Mouse (Mus musculus) erythroblast, embryonic 14.5 days (primary cell): ENCODE results near the gene Ints11. TPM values are rescaled to one million over a fixed set of nuclear protein-coding genes. Genes with fewer than 3 reads are reported as not detected.

Experiments
- H3K27me3 ChIP-seq: 2 replicates; pipeline ENCODE4 v1.6.1; 2012; ENCODE audit warnings: inconsistent platforms; ENCODE audit not compliant: control insufficient read depth
- H3K36me3 ChIP-seq: 2 replicates; pipeline ENCODE4 v1.6.1; 2012; ENCODE audit warnings: mild to moderate bottlenecking, inconsistent platforms; ENCODE audit not compliant: control insufficient read depth
- H3K4me1 ChIP-seq: 2 replicates; pipeline ENCODE4 v1.6.1; 2012; ENCODE audit warnings: inconsistent platforms; ENCODE audit not compliant: control insufficient read depth
- H3K4me3 ChIP-seq: replicated peaks from 2 replicates; pipeline ENCODE3; 2012; ENCODE audit warnings: moderate library complexity, mild to moderate bottlenecking, inconsistent platforms
- H3K9me3 ChIP-seq: 2 replicates; pipeline ENCODE4 v1.6.1; 2012; ENCODE audit warnings: low read length, inconsistent platforms, mixed read lengths; ENCODE audit not compliant: control insufficient read depth
- GATA1 ChIP-seq: IDR thresholded peaks from 2 replicates; pipeline ENCODE4 v1.6.1; 2012; ENCODE audit warnings: low read length, inconsistent platforms, mixed read lengths
- TAL1 ChIP-seq: IDR thresholded peaks from 3 replicates; pipeline ENCODE4 v1.6.1; 2012; ENCODE audit warnings: low read length, inconsistent platforms, mixed read lengths
- polyA plus RNA-seq: library from polyadenylated mRNA; stranded (reverse); fragments of >175 nt; gene quantifications from 2 replicates; pipeline ENCODE4 v1.2.3, GENCODE M21; 2012

The Ints11 gene
- polyA plus RNA-seq, 1 experiment: 0.94 TPM

GRCm38 (mm10) chr4:155907003-155907402 is 37.7 kb downstream of the Ints11 start:
- Histone ChIP-seq H3K9me3 (no peaks in the 10 kb centered on the region), H3K4me1 (no peaks in the 10 kb centered on the region), H3K36me3 (peaks cover 54% of the 10 kb centered on the region), H3K4me3 (no peak overlapping the region), H3K27me3 (no peaks in the 10 kb centered on the region)
- no peak for TF ChIP-seq TAL1
- no peak for TF ChIP-seq GATA1

- Histone ChIP-seq H3K4me1 (no peaks in the 10 kb centered on the region), H3K36me3 (peaks cover 41% of the 10 kb centered on the region), H3K27me3 (no peaks in the 10 kb centered on the region), H3K9me3 (no peaks in the 10 kb centered on the region), H3K4me3 (no peak overlapping the region)
- TF ChIP-seq TAL1 (no peak), GATA1 (no peak)
These were observed 38.9 kb downstream of the Ints11 start for GRCm38 (mm10) chr4:155908281-155908680.

- peaks cover 36% of the 10 kb centered on the region for H3K36me3 ChIP-seq
- no peaks in the 10 kb centered on the region for H3K4me1 ChIP-seq
- no peaks in the 10 kb centered on the region for H3K9me3 ChIP-seq
- H3K27me3 ChIP-seq: no peaks in the 10 kb centered on the region
- H3K4me3 ChIP-seq: no peak overlapping the region
- no peak for TF ChIP-seq GATA1
- TF ChIP-seq TAL1: no peak
These were observed 39.4 kb downstream of the Ints11 start for GRCm38 (mm10) chr4:155908751-155909150.

- H3K36me3 ChIP-seq: no peaks in the 10 kb centered on the region
- no peaks in the 10 kb centered on the region for H3K9me3 ChIP-seq
- H3K4me1 ChIP-seq: peaks cover 2% of the 10 kb centered on the region
- TF ChIP-seq GATA1: no peak
- no peak for TF ChIP-seq TAL1
- H3K4me3 ChIP-seq: no peak overlapping the region
- peaks cover 21% of the 10 kb centered on the region for H3K27me3 ChIP-seq
These were observed 62.7 kb downstream of the Ints11 start for GRCm38 (mm10) chr4:155932031-155932430.

Other genes starting within 250 kb of the Ints11 start
- gene Cdk11b, start 244.7 kb upstream of the Ints11 start, polyA plus RNA-seq: 5.0 and 6.4 TPM in 2 replicates
- gene Gm10563, start 224.1 kb upstream of the Ints11 start, polyA plus RNA-seq: not detected in 2 replicates
- gene Mmp23, start 216.2 kb upstream of the Ints11 start, polyA plus RNA-seq: not detected in 2 replicates
- gene Mib2, start 200.3 kb upstream of the Ints11 start, polyA plus RNA-seq: 0.69 and 0.71 TPM in 2 replicates
- 0.02 TPM in 1 of 2 replicates, not detected in the other for gene Fndc10, start 175.2 kb upstream of the Ints11 start, polyA plus RNA-seq
- 0.83 and 1.1 TPM in 2 replicates for gene Ssu72, start 164.7 kb upstream of the Ints11 start, polyA plus RNA-seq
- gene Tmem240, start 134.7 kb upstream of the Ints11 start, polyA plus RNA-seq: 0.01 and 0.06 TPM in 2 replicates
- gene Atad3a, start 108.5 kb upstream of the Ints11 start, polyA plus RNA-seq: 1.0 and 1.1 TPM in 2 replicates
- 0.01 TPM in 1 of 2 replicates, not detected in the other for gene Vwa1, start 94.8 kb upstream of the Ints11 start, polyA plus RNA-seq
- not detected in 2 replicates for gene Tmem88b, start 83.7 kb upstream of the Ints11 start, polyA plus RNA-seq
- gene Ankrd65, start 79.1 kb upstream of the Ints11 start, polyA plus RNA-seq: 0.10 TPM in 1 of 2 replicates, not detected in the other
- gene Mrpl20, start 66.7 kb upstream of the Ints11 start, polyA plus RNA-seq: 1.9 and 2.3 TPM in 2 replicates
- gene Ccnl2, start 57.1 kb upstream of the Ints11 start, polyA plus RNA-seq: 4.7 and 4.8 TPM in 2 replicates
- 28.2 and 40.5 TPM in 2 replicates for gene Aurkaip1, start 38.3 kb upstream of the Ints11 start, polyA plus RNA-seq
- gene Mxra8, start 29.9 kb upstream of the Ints11 start, polyA plus RNA-seq: 0.11 TPM in 1 of 2 replicates, not detected in the other
- 8.1 and 8.2 TPM in 2 replicates for gene Dvl1, start 22.1 kb upstream of the Ints11 start, polyA plus RNA-seq
- not detected in 2 replicates for gene Tas1r3, start 6.2 kb upstream of the Ints11 start, polyA plus RNA-seq
- gene Cptp, start 106 bp upstream of the Ints11 start, polyA plus RNA-seq: 0.17 and 0.55 TPM in 2 replicates
- gene Pusl1, start 22.2 kb downstream of the Ints11 start, polyA plus RNA-seq: 2.1 and 3.5 TPM in 2 replicates
- 3.8 and 4.1 TPM in 2 replicates for gene Acap3, start 22.3 kb downstream of the Ints11 start, polyA plus RNA-seq
- gene Ube2j2, start 74.3 kb downstream of the Ints11 start, polyA plus RNA-seq: 12.5 and 13.5 TPM in 2 replicates
- 7.7 and 11.5 TPM in 2 replicates for gene C1qtnf12, start 92.8 kb downstream of the Ints11 start, polyA plus RNA-seq
- 0.11 and 0.22 TPM in 2 replicates for gene B3galt6, start 123.1 kb downstream of the Ints11 start, polyA plus RNA-seq
- gene Sdf4, start 123.3 kb downstream of the Ints11 start, polyA plus RNA-seq: 3.2 and 4.3 TPM in 2 replicates
- 0.11 and 0.24 TPM in 2 replicates for gene Tnfrsf4, start 144.3 kb downstream of the Ints11 start, polyA plus RNA-seq
- gene Tnfrsf18, start 156.6 kb downstream of the Ints11 start, polyA plus RNA-seq: not detected in 2 replicates
- not detected in 2 replicates for gene Ttll10, start 189.9 kb downstream of the Ints11 start, polyA plus RNA-seq
- gene 9430015G10Rik, start 240.4 kb downstream of the Ints11 start, polyA plus RNA-seq: 0.90 and 0.96 TPM in 2 replicates